Mouse (Mus musculus) testis, adult 10 weeks (tissue): ENCODE data around the gene Ckap5. TPM values are rescaled to one million over a fixed set of nuclear protein-coding genes. Genes with fewer than 3 reads are reported as not detected.

Experiments used
- polyA plus RNA-seq: library from polyadenylated mRNA; stranded (reverse); fragments of 350-450 nt; fragmentation: Illumina TruSeq; extraction: RNeasy Lipid Tissue Mini Kit (QIAGEN cat#74804); gene quantifications from one replicate; pipeline ENCODE4 v1.2.3, GENCODE M21; 2014; ENCODE audit warnings: low read depth, low replicate concordance

Ckap5 gene
- 143 TPM for polyA plus RNA-seq

GRCm38 (mm10) chr2:91526294-91527146, at the start of gene Ckap5:
Ckap5 (plus strand) TSS chr2:91526762.

DNA sequence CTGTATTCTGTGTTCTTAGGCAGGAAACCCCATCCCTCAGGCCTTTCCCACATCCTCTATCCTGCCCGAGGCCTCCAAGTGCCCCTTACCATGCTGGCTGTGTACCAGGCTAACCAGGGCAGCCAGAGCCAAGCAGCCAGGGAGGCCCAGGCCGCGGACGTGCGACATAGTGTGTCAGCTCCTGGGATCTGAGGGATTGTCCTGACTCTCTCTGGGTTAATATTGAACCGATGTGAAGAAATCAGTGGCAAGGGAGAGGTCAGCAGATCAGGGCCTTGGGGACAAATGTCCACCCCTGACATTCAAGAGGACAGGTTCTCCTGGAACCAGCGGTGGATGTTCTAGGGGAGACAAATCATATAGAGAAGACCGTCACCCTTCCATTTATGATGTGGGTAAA, 109.7 kb downstream of the Ckap5 start, which contains the start of gene F2:
TSS of gene F2 (minus strand) at position 186 of the 400 bp plus-strand sequence.

DNA sequence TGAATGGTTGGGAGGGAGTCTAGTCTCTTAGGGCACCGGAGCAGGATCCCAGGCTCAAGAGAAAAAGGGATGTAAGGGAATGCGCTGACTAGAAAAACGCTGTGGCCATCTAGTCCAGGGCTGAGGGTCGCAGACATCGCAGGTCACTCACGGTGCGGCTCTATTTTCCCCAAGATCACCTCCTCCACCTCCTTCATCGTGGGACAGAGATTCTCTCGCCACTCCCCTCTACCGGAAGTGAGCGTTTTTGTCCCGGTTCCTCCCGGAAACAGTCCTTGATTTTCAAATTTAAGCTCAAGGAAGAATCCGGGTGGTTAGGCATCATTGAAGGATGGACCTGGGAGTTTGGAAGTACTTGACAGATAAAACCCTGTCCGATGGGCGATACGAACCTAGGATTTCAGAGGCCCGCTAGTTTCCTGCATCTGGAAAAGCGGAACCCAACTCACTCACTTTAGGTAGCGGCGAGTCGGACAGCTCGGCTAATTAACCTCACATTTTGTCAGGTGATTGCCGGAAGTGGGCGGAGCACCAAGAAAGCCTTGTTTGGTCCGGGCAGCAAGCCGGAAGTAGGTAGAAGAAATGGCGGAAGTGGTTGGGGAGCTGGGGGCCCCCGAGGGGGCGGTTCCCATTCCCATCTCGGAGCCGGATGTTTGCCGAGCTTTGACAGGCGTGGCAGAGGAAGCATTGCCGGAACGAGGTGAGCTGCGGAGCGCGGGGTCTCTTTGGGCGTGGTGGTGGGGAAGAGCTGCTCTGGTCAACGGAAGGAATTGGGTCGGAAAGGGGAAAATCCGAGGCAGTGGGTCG, 123.2 kb downstream of the Ckap5 start, which contains the start of the genes Zfp408 and Arhgap1:
TSS of gene Zfp408 (minus strand) at position 239 of the 807 bp plus-strand sequence.
TSS of gene Arhgap1 (plus strand) at position 308 of the 807 bp plus-strand sequence.

Other genes with a start within 250 kb of the Ckap5 start
- gene 1110051M20Rik, start 82.1 kb upstream of the Ckap5 start, polyA plus RNA-seq, result 42.6 TPM
- gene Lrp4, start 69.3 kb upstream of the Ckap5 start, polyA plus RNA-seq, result 0.17 TPM
- not detected for gene F2, start 109.7 kb downstream of the Ckap5 start, polyA plus RNA-seq
- 2.0 TPM for gene Zfp408, start 123.0 kb downstream of the Ckap5 start, polyA plus RNA-seq
- gene Arhgap1, start 123.1 kb downstream of the Ckap5 start, polyA plus RNA-seq, result 8.2 TPM
- gene Atg13, start 183.8 kb downstream of the Ckap5 start, polyA plus RNA-seq, result 19.2 TPM
- 11.1 TPM for gene Harbi1, start 184.1 kb downstream of the Ckap5 start, polyA plus RNA-seq
- gene Ambra1, start 203.4 kb downstream of the Ckap5 start, polyA plus RNA-seq, result 7.0 TPM